Mouse (Mus musculus) left cerebral cortex, adult 11 months (tissue): ENCODE measurements around the gene Gm44579.

ENCODE experiments used
- DNase-seq: peaks from one replicate; pipeline ENCODE4 v3.0.0; 2022; ENCODE audit warnings: low spot score

The Gm44579 gene

GRCm38 (mm10) chr15:98167645-98168621 lies 52.8 kb downstream of the Gm44579 start:
- DNase-seq, result peak; percentile 87

GRCm38 (mm10) chr15:98166963-98167644 lies 53.7 kb downstream of the Gm44579 start, which contains the start of gene Ccdc184:
Gene Ccdc184, plus strand, starts transcription at chr15:98167158.
- no peak for DNase-seq

GRCm38 (mm10) chr15:98165525-98165924 lies 55.3 kb downstream of the Gm44579 start, which contains the start of gene Asb8:
Gene Asb8, minus strand, starts transcription at chr15:98165625.
- no peak for DNase-seq

DNA sequence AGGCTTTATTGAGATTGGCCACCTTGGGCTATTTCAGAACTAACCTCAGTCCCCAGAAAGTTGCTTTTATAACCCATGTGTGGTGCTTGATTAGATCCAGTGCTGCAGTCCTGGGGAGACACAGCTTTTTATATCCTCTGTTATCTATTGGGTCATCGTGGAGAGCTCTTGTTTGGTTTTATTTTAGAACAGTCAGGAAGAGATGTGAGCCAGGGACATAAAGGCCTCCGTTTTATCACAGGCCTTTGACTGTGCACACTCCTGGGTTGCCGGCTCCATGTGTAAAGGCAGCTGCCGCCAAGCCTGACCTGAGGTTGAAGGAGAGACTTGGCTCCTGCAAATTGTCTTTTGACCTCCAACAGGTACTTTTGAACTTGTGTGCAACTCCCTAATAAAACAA lies 58.2 kb downstream of the Gm44579 start:
- DNase-seq, result no peak

GRCm38 (mm10) chr15:98161026-98161805 lies 59.6 kb downstream of the Gm44579 start:
- no peak for DNase-seq

GRCm38 (mm10) chr15:98157253-98157652 lies 63.5 kb downstream of the Gm44579 start:
- no peak for DNase-seq

- DNase-seq, result no peak
Measured at GRCm38 (mm10) chr15:98155944-98156343, 64.8 kb downstream of the Gm44579 start.

GRCm38 (mm10) chr15:98155272-98155671 lies 65.5 kb downstream of the Gm44579 start:
- DNase-seq, result no peak

- DNase-seq, result no peak
Measured at GRCm38 (mm10) chr15:98154631-98155030, 66.1 kb downstream of the Gm44579 start.

GRCm38 (mm10) chr15:98154146-98154545 lies 66.6 kb downstream of the Gm44579 start:
- no peak for DNase-seq

DNA sequence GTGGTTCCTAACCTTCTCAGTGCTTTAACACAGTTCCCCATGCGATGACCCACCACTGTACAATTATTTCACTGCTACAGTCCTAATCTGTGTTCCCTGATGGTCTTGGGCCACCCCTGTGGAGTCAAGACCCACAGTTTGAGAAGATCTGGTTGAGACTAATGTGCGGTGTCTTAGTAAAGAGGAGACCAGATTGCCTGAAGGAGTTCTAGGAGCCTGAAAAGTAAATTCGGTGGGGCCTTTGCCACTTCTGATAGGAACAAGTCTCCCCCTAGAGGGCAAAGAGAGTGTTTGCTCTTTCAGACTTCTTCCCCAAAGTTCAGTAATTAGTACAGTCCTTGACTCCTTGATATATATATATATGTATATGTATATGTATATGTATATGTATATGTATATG lies 67.2 kb downstream of the Gm44579 start:
- DNase-seq, result no peak

DNA sequence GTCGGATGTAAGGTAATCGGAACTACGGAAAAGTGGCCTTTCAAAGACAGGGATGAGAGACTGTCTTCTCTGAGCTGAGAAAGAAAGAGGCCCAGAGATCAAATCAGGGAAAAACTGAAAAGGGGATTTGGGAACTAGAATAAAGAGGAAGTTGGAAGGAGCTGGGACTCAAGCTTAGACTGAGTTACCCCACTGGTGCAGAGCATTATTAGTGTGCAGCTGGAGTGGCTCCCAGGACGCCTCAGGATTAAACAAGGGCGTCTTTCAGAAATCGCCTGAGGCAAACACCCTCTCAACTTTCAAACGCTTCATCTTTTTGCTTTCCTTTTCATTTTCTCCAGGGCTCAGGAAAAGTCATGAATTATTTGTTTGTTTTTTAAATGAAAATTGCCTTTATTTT lies 67.9 kb downstream of the Gm44579 start:
- DNase-seq, result no peak

DNA sequence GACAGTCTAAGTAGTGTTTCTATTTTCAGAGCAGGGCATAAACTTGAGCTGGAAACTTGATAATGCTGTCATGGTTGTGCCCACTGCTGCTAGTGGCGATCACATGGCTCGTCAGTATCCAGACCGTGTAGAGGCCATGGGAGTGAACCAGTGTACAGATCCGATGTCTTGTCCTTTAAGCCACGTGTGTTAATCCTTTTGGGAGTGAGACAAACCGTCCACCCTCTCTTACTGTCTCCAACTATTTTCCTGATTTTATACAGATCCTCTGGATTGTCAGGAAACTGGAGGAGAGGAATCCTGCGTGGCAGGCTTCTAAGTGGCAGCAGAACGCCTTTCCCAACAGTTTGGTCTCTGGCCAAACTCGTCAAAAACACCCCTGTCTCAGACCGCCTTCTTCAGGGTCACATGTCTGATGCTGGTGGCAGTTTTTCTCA lies 71.6 kb downstream of the Gm44579 start:
- no peak for DNase-seq

DNA sequence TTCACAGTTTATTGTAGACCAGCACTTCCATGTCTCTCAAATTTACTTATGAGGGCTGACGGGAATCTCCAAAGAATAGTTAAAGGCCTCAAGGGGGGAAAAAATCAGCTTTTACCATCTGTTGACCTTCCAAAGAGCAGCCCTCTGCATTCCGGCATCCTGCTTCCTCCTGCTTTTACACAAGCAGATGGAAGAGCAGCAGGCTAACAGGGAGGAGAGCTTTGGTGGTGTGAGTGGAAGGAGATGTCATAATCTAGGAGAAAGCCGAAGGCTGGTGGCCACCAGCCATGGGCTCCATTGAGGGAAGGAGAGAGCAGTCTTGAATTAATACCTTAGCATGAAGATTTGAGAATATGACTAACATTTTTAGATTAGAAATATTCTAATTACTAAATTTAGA lies 72.4 kb downstream of the Gm44579 start:
- no peak for DNase-seq

- DNase-seq, result peak; percentile 88
Measured at GRCm38 (mm10) chr15:98145559-98146181, 75.1 kb downstream of the Gm44579 start.

GRCm38 (mm10) chr15:98144861-98145507 lies 75.8 kb downstream of the Gm44579 start:
- DNase-seq, result no peak

DNA sequence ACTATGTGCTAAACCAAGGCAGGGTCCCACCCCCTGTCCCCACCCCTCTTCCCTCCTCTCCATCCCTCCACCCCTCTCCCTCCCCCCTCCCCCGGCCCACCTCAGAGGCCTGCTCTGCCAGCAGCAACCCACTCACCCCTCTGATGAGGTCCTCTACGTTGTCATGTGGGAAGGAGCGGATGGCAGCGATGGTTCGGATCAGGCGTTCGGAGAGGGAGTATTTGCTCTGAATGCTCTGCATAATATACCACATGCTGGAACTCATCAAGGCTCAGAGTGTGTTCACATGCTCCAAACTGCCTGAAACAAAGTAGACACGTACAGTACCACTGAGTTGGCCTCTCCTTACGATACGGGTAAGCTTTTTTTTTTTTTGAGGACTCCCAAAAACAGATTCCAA lies 78.3 kb downstream of the Gm44579 start:
- no peak for DNase-seq

- no peak for DNase-seq
Measured at GRCm38 (mm10) chr15:98140809-98141208, 80.0 kb downstream of the Gm44579 start.

DNA sequence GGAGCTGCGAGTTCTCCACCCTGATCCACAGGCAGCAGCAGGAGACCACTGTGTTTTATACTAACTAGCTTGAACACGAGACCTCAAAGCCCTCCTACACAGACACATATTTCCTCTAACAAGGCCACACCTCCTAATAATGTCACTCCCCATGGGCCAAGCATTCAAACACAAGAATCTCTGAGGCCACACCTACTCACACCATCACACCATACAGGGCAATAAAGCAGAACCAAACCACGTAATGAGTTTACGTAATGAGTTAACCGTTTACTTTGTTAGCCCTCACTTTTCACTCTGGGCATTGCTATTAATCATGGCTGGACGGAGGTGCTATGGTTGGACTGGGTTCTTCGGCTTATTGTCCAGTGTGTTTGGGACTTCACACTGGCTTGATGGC lies 81.0 kb downstream of the Gm44579 start:
- no peak for DNase-seq

DNA sequence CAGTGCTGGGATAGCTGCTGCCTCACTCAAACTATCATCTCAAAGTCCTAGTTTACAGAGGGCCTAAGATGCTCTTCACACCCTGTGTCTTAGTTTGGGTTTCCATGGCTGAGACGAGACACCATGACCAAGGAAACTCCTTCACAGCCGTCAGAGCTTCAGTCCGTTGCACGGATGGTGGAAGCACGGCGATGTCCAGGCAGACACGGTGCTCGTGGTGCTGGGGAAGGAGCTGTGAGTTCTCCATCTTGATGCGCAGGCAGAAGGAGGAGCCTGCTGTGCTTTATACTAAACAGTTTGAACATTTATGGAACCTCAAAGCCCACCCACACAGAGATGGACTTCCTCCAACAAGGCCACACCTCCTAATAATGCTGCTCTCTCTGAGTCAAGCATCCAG lies 83.9 kb downstream of the Gm44579 start:
- no peak for DNase-seq
